In the genomic region with DNA sequence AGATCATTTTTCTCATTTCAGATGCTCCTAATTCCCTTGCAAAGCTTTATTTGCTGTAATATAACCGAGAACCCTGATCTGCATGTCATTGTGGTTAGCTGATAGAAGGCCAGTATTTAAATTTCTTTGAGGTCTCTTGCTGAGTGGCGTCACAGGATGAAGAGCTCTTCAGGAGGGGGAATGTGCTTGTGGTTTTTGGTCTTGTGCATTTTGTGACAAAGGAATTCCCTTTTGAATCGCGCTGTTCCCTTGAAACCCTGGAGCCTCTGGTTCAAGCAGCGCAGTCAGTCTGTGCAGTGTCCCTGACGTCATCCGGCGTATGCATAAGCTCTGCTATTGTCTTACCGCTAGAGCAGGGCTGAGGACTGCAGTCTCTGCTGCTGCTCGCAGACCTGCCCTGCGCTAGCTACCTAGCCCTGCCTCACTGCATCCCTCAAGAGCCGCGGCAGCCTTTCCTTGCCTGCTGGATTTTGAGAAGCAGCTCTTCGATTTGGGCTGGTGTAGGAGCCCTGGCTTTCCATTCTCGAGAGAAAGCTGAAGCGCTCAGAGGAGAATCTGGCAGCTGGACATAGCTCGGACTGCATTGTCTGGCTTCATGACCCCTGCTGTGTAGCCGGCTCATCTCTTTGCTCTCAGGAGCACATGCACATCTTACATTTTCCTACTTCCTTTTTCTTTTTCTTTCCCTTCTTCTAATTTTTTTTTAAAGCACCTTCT, we compare ENCODE assay signal across 8 mouse cellular contexts. TPM values are rescaled to one million over a fixed set of nuclear protein-coding genes. Genes with fewer than 3 reads are reported as not detected.
DNase-seq lines count a peak whose midpoint lies in the region; ATAC-seq lines count a peak whose summit lies in the region.

No protein-coding gene starts in this region.

- H3K9me3 ChIP-seq in embryonic facial prominence, embryonic 13.5 days = no peaks in the 10 kb centered on the region
- no peaks in the 10 kb centered on the region for H3K9me3 ChIP-seq in heart, embryonic 14.5 days (ENCODE audit: control insufficient read depth, low read length)
- no peaks in the 10 kb centered on the region for H3K9me3 ChIP-seq in liver, embryonic 13.5 days (replicated peaks)
- no peaks in the 10 kb centered on the region for H3K9me3 ChIP-seq in stomach, embryonic 14.5 days (ENCODE audit: control insufficient read depth, low read depth, low read length)

- peaks cover 15% of the 10 kb centered on the region for H3K4me1 ChIP-seq in embryonic facial prominence, embryonic 13.5 days
- peaks cover 3 to 19% of the 10 kb centered on the region in 2 experiments; a peak in 3 of 4 replicates for H3K4me1 ChIP-seq in heart, embryonic 14.5 days (ENCODE audit: control insufficient read depth in 2 of 2, insufficient read depth in 2 of 2, low read length in 2 of 2)
- H3K4me1 ChIP-seq in liver, embryonic 13.5 days (replicated peaks) = peaks cover 53% of the 10 kb centered on the region
- no peaks in the 10 kb centered on the region for H3K4me1 ChIP-seq in stomach, embryonic 14.5 days (ENCODE audit: control insufficient read depth, insufficient read depth, low read length)

- ATAC-seq in embryonic facial prominence, embryonic 13.5 days (ENCODE audit: insufficient number of reproducible peaks, insufficient read depth, low FRiP score, low TSS enrichment, low read depth) = peak; percentile 92
- peak; percentile 98 for ATAC-seq in heart, embryonic 14.5 days (ENCODE audit: insufficient number of reproducible peaks, insufficient read depth, low FRiP score, low read depth)
- ATAC-seq in liver, embryonic 13.5 days (ENCODE audit: low read depth) = peak; percentile 96
- ATAC-seq in stomach, embryonic 14.5 days (ENCODE audit: insufficient number of reproducible peaks, insufficient read depth, low FRiP score, low read depth) = peak; percentile 95

- H3K4me3 ChIP-seq in embryonic facial prominence, embryonic 13.5 days = peak overlapping the region; percentile 44
- peak overlapping the region; percentile 45 to 67 for H3K4me3 ChIP-seq in heart, embryonic 14.5 days (ENCODE audit: control insufficient read depth in 1 of 2, insufficient read depth in 1 of 2, low read depth in 1 of 2, low read length in 2 of 2)
- peak overlapping the region; percentile 55 for H3K4me3 ChIP-seq in liver, embryonic 13.5 days (replicated peaks)
- peak overlapping the region; percentile 25 for H3K4me3 ChIP-seq in stomach, embryonic 14.5 days (ENCODE audit: low read depth, low read length)

- H3K4me2 ChIP-seq in embryonic facial prominence, embryonic 13.5 days = peak overlapping the region; percentile 73
- H3K4me2 ChIP-seq in heart, embryonic 14.5 days (ENCODE audit: low read length) = peak overlapping the region; percentile 83
- H3K4me2 ChIP-seq in liver, embryonic 13.5 days = peak overlapping the region; percentile 71
- H3K4me2 ChIP-seq in stomach, embryonic 14.5 days (replicated peaks; ENCODE audit: low read depth, low read length) = peak overlapping the region; percentile 51

- H3K27me3 ChIP-seq in embryonic facial prominence, embryonic 13.5 days = no peaks in the 10 kb centered on the region
- no peaks in the 10 kb centered on the region for H3K27me3 ChIP-seq in heart, embryonic 14.5 days (ENCODE audit: control insufficient read depth, insufficient read depth, low read length)
- H3K27me3 ChIP-seq in liver, embryonic 13.5 days = no peaks in the 10 kb centered on the region
- H3K27me3 ChIP-seq in stomach, embryonic 14.5 days (ENCODE audit: control insufficient read depth, insufficient read depth, low read length) = no peaks in the 10 kb centered on the region

- WGBS in embryonic facial prominence, embryonic 13.5 days = under 1% methylated on average over 18 of the region's 18 CpGs
- WGBS in heart, embryonic 14.5 days = 3% methylated on average over 18 of the region's 18 CpGs
- 3% methylated on average over 18 of the region's 18 CpGs for whole genome bisulfite sequencing in liver, embryonic 13.5 days (ENCODE audit: insufficient replicate concordance)
- WGBS in stomach, embryonic 14.5 days = 5% methylated on average over 18 of the region's 18 CpGs

- H3K9ac ChIP-seq in embryonic facial prominence, embryonic 13.5 days = peak overlapping the region; percentile 71
- peak overlapping the region; percentile 77 for H3K9ac ChIP-seq in heart, embryonic 14.5 days (ENCODE audit: low read length)
- H3K9ac ChIP-seq in liver, embryonic 13.5 days = peak overlapping the region; percentile 72
- H3K9ac ChIP-seq in stomach, embryonic 14.5 days (replicated peaks; ENCODE audit: low read depth, low read length) = 0 out of 2 replicates have a peak overlapping the region, but pooled peaks have one; percentile 11

- DNase-seq in CD4-positive helper T cell, adult 2 months (ENCODE audit: low read depth, low spot score) = peak; percentile 69
- DNase-seq in adrenal gland, postnatal 14 days = peak; percentile 56
- peak; percentile 47 to 56 for DNase-seq in kidney, postnatal 25 days
- peak; percentile 65 for DNase-seq in liver, embryonic 13.5 days
- DNase-seq in natural killer cell, adult 2 months (ENCODE audit: low spot score in 2 of 2) = peak; percentile 61 to 64

- H3K36me3 ChIP-seq in embryonic facial prominence, embryonic 13.5 days = no peaks in the 10 kb centered on the region
- no peaks in the 10 kb centered on the region for H3K36me3 ChIP-seq in heart, embryonic 14.5 days (ENCODE audit: control insufficient read depth, insufficient read depth, low read length)
- H3K36me3 ChIP-seq in liver, embryonic 13.5 days = no peaks in the 10 kb centered on the region
- no peaks in the 10 kb centered on the region for H3K36me3 ChIP-seq in stomach, embryonic 14.5 days (ENCODE audit: control insufficient read depth, insufficient read depth, low read length)

- H3K27ac ChIP-seq in embryonic facial prominence, embryonic 13.5 days = peak overlapping the region; percentile 78
- H3K27ac ChIP-seq in heart, embryonic 14.5 days (replicated peaks in 1 of 2; ENCODE audit: control insufficient read depth in 1 of 2, insufficient read depth in 1 of 2, low read depth in 2 of 2, low read length in 2 of 2) = peak overlapping the region; percentile 85 to 94
- H3K27ac ChIP-seq in liver, embryonic 13.5 days = peak overlapping the region; percentile 67
- H3K27ac ChIP-seq in stomach, embryonic 14.5 days (ENCODE audit: low read length) = no peak overlapping the region

RNA-seq across cellular contexts. Expression of gene St7, which starts 56.3 kb away (rescaled TPM):
- 19.8 and 23.4 TPM in 2 replicates for total RNA-seq in adrenal gland, postnatal 14 days (2021)
- polyA plus RNA-seq in embryonic facial prominence, embryonic 13.5 days (2015; fragmentation: Nextera tagmentation; extraction: Ambion mirVana) = 25.7 and 26.5 TPM in 2 replicates
- polyA plus RNA-seq in heart, embryonic 14.5 days (2014; fragmentation: Nextera tagmentation; extraction: Ambion mirVana) = 31.6 TPM in 2 replicates
- polyA plus RNA-seq in liver, embryonic 13.5 days (2015; fragmentation: Nextera tagmentation; extraction: Ambion mirVana) = 11.0 and 11.8 TPM in 2 replicates
- polyA plus RNA-seq in stomach, embryonic 14.5 days (2014; fragmentation: Nextera tagmentation; extraction: Ambion mirVana) = 26.6 and 29.9 TPM in 2 replicates

Comparison
In these comparisons a context has a peak if more than half of its experiments do, and no peak if none do; other contexts are left out.
1. H3K9ac ChIP-seq: peak in every context shown above with its lines; median percentile 77 in heart, embryonic 14.5 days; 72 in liver, embryonic 13.5 days; 71 in embryonic facial prominence, embryonic 13.5 days; 11 in stomach, embryonic 14.5 days.